Mouse (Mus musculus): ENCODE measurements around the gene Gnai2. TPM values are rescaled to one million over a fixed set of nuclear protein-coding genes. Genes with fewer than 3 reads are reported as not detected.

Gene Gnai2
- polyA plus RNA-seq, 1 experiment from 2014 or later: 367 TPM

DNA sequence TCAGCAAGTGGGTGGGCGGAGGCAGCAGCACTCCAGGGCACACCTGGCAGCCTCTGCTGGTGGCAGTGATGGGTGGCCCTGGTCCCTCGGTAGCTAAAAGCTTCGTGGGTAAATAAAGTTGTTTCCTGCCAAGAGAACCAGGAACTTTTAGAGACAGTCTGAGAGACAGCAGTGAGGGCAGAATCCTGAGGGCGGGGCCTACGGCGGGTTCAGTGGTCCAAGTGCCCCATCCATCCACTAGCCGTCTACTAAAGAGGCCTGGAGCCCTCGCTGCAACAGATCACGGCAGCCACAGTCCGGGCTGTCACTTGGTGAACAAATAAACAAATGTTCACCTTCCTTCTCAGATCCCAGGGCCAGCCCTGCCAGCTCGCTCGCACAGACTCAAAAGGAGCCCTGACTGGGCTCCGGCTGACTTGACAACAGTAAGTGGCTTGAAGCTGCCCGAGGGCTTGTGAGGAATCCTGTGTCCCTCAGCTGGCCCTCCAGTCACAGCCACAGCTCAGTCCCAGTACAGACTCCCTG, 5.2 kb downstream of the Gnai2 start:
- Histone ChIP-seq H3K4me2 (peak overlapping the region; percentile 94), H3K4me3 (0 out of 2 replicates have a peak overlapping the region, but pooled peaks have one; percentile 2), H3K9ac (peak overlapping the region; percentile 32), H3K9me3 (replicated peaks) (no peaks in the 10 kb centered on the region), H3K27ac (peak overlapping the region; percentile 89), H3K4me1 (replicated peaks) (peaks cover 83% of the 10 kb centered on the region), H3K36me3 (peaks cover 6% of the 10 kb centered on the region; the same call in 1 of the 2 replicates), H3K27me3 (no peaks in the 10 kb centered on the region)
- ATAC-seq (replicated peaks; ENCODE audit: insufficient number of reproducible peaks, insufficient read depth, low FRiP score, low read depth): no peak
- WGBS: 28% methylated on average over 14 of the region's 14 CpGs

DNA sequence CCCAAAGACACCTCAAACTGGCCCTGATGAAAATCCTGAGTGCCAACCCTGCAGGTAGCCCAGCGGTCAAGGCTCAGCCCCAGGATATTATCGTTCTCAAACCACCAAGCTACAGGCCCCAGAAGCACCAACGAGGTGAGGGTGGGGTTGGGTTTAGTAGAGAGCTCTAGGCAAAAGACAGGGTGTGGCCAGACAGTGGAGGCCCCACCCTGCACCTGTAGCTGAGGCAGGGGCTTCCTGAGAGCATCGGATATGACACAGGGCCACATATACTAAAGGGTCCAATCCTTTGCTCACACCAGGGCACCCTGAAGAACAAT, 5.8 kb downstream of the Gnai2 start:
- Histone ChIP-seq H3K9ac (0 out of 2 replicates have a peak overlapping the region, but pooled peaks have one; percentile 13), H3K4me1 (replicated peaks) (peaks cover 89% of the 10 kb centered on the region), H3K4me3 (peak overlapping the region; percentile 9; the same call in 1 of the 2 replicates), H3K4me2 (peak overlapping the region; percentile 94), H3K9me3 (replicated peaks) (no peaks in the 10 kb centered on the region), H3K36me3 (peaks cover 6% of the 10 kb centered on the region; the same call in 1 of the 2 replicates), H3K27ac (peak overlapping the region; percentile 89), H3K27me3 (no peaks in the 10 kb centered on the region)
- 40% methylated on average over 4 of the region's 4 CpGs for WGBS
- ATAC-seq (replicated peaks; ENCODE audit: insufficient number of reproducible peaks, insufficient read depth, low FRiP score, low read depth): no peak

DNA sequence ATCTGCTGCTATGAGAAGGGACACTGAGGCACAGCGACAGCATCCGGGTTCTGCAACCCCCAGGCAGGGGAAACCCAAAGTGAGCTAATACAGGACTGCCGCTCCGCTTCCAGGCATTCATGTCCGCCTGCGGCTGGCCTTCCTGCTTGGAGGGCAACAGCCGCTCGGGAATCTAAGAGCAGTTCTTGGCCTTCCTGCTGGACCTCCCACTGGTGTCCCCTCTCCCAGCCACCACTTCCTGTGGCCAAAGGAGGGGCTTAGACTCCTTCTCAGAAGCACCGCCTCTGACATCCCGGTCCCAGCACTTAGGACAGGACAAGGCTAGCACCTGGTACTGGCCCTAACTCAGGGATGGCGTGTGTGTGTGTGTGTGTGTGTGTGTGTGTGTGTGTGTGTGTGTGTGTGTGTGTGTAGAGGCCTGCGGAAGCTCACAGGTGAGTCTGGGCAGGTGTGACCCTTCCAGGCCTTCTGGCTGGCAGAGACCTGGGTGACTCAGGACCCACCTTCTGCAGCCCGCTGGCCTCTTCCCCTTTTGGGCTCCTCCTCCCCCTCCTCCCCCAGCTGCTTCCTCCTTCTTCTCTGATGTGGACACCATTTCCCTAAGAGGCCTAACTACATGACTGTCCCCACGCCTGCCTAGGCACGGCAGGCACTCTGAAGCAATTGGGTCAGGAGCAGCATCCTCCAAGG, 6.3 kb downstream of the Gnai2 start:
- Histone ChIP-seq H3K9ac (peak overlapping the region; percentile 18; the same call in 1 of the 2 replicates), H3K4me1 (replicated peaks) (peaks cover 94% of the 10 kb centered on the region), H3K4me2 (peak overlapping the region; percentile 94), H3K36me3 (peaks cover 6% of the 10 kb centered on the region; the same call in 1 of the 2 replicates), H3K4me3 (peak overlapping the region; percentile 12), H3K27ac (peak overlapping the region; percentile 89), H3K9me3 (replicated peaks) (no peaks in the 10 kb centered on the region), H3K27me3 (no peaks in the 10 kb centered on the region)
- ATAC-seq (replicated peaks; ENCODE audit: insufficient number of reproducible peaks, insufficient read depth, low FRiP score, low read depth): peak; percentile 32; the same call in 1 of the 2 replicates
- 48% methylated on average over 15 of the region's 15 CpGs for WGBS

DNA sequence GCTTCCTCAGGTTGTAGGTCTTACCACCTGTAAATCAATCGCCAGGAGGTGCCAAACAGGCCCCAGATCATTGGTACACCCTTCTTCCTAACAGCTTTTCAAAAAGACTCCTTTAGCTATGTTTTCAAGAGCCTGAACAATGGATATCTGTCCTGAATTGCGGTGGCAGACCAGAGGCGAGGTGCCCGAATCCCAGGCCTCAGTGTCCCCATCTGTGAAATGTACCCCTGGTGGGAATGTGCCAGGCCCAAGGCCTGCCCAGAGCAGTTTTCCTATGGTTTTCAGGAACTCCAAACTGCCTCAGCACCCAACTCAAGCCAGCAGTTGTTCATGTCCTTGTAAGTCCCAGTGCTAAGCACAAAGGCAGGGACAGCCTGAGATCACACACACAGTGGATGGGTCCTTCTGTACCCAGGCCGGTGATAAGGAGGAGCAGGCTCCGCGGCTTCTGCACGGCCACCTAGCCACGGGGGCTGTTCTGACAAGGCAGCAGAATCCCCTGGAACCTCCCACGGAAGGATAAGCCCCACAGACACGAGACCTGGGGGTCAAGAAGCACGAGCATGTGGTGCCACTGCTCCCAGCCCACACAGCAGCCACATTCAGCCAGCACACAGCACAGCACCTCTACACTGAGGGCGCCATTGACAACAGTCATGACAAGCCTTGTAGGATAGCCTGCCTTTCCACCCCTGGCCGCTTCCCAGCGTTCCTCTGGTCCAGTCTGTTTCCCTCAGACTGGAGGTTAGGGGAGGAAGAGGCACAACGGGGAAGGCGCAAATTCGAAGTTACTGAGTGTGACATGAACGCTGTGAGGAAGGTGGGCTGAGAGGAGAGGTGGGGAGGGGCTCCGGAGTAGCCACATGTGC, 7.5 kb downstream of the Gnai2 start:
- peak overlapping the region; percentile 44 for H3K9ac ChIP-seq
- 32% methylated on average over 20 of the region's 20 CpGs for WGBS
- H3K27ac ChIP-seq: peak overlapping the region; percentile 89
- H3K4me2 ChIP-seq: peak overlapping the region; percentile 94
- peaks cover 94% of the 10 kb centered on the region for H3K4me1 ChIP-seq (replicated peaks)
- H3K4me3 ChIP-seq: no peak overlapping the region; the same call in 1 of the 2 replicates
- H3K9me3 ChIP-seq (replicated peaks): no peaks in the 10 kb centered on the region
- ATAC-seq (replicated peaks; ENCODE audit: insufficient number of reproducible peaks, insufficient read depth, low FRiP score, low read depth): no peak
- H3K36me3 ChIP-seq: peaks cover 13% of the 10 kb centered on the region; the same call in 1 of the 2 replicates
- no peaks in the 10 kb centered on the region for H3K27me3 ChIP-seq

DNA sequence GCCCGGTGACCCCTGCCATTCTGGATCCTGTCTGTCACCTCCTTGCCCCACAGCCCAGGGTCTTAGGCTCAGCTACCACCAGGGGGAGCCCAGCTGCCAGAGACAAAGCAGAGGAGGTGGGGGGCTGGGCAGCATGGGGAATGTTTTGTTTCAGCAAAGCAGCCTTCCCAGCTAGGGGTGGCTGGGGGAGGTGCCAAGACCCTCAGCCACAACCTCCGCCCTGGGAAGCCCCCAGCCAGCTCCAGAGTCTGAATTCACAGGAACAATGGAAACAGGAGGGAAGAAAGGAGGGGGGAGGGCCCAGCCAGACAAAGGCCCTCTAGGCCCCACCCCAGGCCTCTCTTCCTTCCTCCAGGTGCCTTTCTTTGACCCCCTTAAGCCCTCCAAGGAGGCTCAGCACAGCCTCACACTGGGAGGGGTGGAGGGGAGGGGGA, 8.3 kb downstream of the Gnai2 start:
- H3K27ac ChIP-seq: peak overlapping the region; percentile 89
- H3K4me3 ChIP-seq: peak overlapping the region; percentile 13
- H3K4me1 ChIP-seq (replicated peaks): peaks cover 90% of the 10 kb centered on the region
- ATAC-seq (replicated peaks; ENCODE audit: insufficient number of reproducible peaks, insufficient read depth, low FRiP score, low read depth): peak; percentile 59
- 6% methylated on average over 2 of the region's 2 CpGs for WGBS
- no peaks in the 10 kb centered on the region for H3K9me3 ChIP-seq (replicated peaks)
- peak overlapping the region; percentile 94 for H3K4me2 ChIP-seq
- H3K9ac ChIP-seq: peak overlapping the region; percentile 44
- H3K27me3 ChIP-seq: no peaks in the 10 kb centered on the region
- H3K36me3 ChIP-seq: peaks cover 19% of the 10 kb centered on the region

DNA sequence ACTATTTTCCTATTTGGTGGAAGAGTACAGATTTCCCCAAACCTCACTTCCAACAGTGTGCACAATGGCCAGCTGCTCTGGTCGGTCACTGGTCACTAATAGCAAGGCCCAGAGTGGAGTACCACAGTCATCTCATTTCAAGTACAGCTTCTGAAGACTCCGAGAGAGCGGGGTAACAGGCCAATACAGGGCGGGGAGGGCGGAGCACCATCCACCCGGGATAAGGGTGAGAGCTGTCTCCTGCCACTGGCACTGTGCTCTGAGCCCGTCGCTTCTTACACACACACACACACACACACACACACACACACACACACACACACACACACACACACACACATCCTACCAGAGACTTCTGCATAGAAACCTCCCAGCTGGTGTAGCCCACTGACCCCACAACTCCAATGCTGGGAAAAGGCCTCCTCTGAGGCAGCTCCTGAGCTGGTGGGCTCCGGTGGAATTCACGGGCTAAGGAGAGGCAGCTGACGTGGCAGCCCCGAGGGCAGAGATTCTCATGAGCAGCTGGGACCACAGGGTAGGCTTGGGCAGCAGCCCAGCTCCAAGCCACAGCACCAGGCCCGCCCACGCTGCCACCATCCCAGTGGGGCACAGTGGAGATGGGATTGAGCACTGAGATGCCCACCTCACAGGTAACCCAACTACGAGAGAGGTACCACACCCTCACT, 8.9 kb downstream of the Gnai2 start:
- Histone ChIP-seq H3K4me3 (peak overlapping the region; percentile 13), H3K36me3 (peaks cover 20% of the 10 kb centered on the region), H3K27me3 (no peaks in the 10 kb centered on the region), H3K27ac (peak overlapping the region; percentile 89), H3K4me1 (replicated peaks) (peaks cover 90% of the 10 kb centered on the region), H3K9ac (peak overlapping the region; percentile 44), H3K9me3 (replicated peaks) (no peaks in the 10 kb centered on the region), H3K4me2 (peak overlapping the region; percentile 94)
- ATAC-seq (replicated peaks; ENCODE audit: insufficient number of reproducible peaks, insufficient read depth, low FRiP score, low read depth): no peak; the same call in 1 of the 2 replicates
- WGBS: 47% methylated on average over 15 of the region's 15 CpGs

DNA sequence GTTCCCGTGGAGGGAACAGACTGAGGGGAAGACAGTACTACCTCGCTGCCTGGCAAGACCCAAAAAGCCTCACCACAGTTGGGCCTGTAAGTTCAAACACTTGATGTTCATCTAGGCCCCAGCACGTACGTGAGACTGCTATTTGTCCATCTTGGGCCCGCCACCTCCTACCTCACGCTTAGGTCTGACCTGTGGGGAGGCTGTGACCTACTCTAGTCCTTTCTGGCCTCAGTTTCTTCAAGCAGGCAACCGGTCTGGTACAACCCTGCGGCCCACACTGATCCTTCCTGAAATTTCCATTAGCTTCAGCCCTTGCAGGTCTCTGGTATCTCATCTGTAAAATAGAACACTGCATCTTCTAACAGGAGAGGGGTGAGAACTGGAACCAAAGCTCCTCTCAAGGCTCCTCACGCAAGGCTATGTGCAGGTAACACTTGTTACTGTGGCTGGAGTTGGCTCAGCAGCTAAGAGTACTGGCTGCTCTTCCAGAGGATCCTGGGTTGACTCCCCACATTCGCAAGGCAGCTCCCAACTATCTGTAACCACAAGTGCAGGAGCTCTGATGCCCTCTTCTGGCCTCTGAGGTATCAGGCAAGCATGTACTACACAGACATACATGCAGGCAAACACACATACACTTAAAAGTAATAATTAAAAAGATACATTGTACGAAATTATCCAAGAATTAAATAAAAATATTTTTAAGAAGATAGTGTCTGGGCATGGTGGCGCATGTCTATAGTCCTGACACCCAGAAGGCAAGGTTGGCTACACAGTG, 9.6 kb downstream of the Gnai2 start:
- peak overlapping the region; percentile 89 for H3K27ac ChIP-seq
- no peak for ATAC-seq (replicated peaks; ENCODE audit: insufficient number of reproducible peaks, insufficient read depth, low FRiP score, low read depth)
- peaks cover 20% of the 10 kb centered on the region for H3K36me3 ChIP-seq
- H3K27me3 ChIP-seq: no peaks in the 10 kb centered on the region
- no peaks in the 10 kb centered on the region for H3K9me3 ChIP-seq (replicated peaks)
- peak overlapping the region; percentile 25; the same call in 1 of the 2 replicates for H3K9ac ChIP-seq
- peaks cover 89% of the 10 kb centered on the region for H3K4me1 ChIP-seq (replicated peaks)
- no peak overlapping the region for H3K4me3 ChIP-seq
- 88% methylated on average over 12 of the region's 12 CpGs for WGBS
- peak overlapping the region; percentile 94; the same call in 1 of the 2 replicates for H3K4me2 ChIP-seq

DNA sequence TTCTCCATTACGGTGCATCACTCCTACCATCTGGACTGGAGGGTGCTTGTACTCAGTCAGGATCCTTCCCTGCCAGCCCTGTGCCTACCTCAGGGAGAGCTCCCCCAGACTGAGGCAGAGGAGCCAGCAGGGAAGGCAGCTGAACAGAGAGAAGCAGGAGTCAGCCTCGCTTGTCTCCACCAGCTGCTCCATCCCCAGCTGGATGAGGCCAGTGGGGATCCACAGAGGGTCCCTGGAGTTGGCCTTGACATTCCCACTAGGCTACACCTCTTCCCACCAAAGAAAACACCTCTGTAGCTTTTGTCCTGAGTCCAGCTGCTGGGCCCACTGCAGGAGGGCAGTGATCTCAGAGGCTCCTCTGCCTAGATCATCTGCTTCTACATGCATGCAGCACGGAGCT, 10.2 kb downstream of the Gnai2 start:
- no peaks in the 10 kb centered on the region for H3K9me3 ChIP-seq (replicated peaks)
- peaks cover 26% of the 10 kb centered on the region for H3K36me3 ChIP-seq
- 85% methylated on average over 3 of the region's 3 CpGs for WGBS
- no peaks in the 10 kb centered on the region for H3K27me3 ChIP-seq
- H3K27ac ChIP-seq: peak overlapping the region; percentile 89
- H3K4me3 ChIP-seq: no peak overlapping the region
- peak overlapping the region; percentile 12; the same call in 1 of the 2 replicates for H3K4me2 ChIP-seq
- ATAC-seq (replicated peaks; ENCODE audit: insufficient number of reproducible peaks, insufficient read depth, low FRiP score, low read depth): no peak
- peaks cover 89% of the 10 kb centered on the region for H3K4me1 ChIP-seq (replicated peaks)
- H3K9ac ChIP-seq: peak overlapping the region; percentile 25

DNA sequence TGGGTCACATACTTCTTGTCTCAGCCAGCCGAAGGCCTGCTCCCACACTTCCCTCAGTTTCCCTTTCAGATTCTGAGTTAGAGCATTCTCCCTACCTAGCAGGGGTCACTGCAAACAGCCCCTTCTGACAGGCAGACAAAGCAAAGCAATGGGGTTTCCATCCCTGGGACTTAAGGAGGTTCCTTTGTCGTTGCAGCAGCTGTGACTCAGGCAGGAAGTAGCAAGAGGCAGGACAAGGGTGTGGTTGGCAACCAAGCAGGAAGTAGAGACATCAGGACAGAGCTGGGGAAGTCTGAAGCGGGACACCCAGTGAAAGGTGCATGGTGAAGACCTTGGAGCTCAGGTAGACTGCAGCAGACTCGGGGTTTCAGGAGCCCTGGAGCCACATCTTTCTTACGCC, 10.6 kb downstream of the Gnai2 start:
- peaks cover 28% of the 10 kb centered on the region for H3K36me3 ChIP-seq
- 0 out of 2 replicates have a peak overlapping the region, but pooled peaks have one; percentile 27 for H3K9ac ChIP-seq
- peaks cover 89% of the 10 kb centered on the region for H3K4me1 ChIP-seq (replicated peaks)
- H3K4me2 ChIP-seq: peak overlapping the region; percentile 12; the same call in 1 of the 2 replicates
- H3K27ac ChIP-seq: peak overlapping the region; percentile 89
- H3K9me3 ChIP-seq (replicated peaks): no peaks in the 10 kb centered on the region
- ATAC-seq (replicated peaks; ENCODE audit: insufficient number of reproducible peaks, insufficient read depth, low FRiP score, low read depth): no peak
- H3K4me3 ChIP-seq: no peak overlapping the region
- WGBS: 63% methylated on average over 5 of the region's 5 CpGs
- H3K27me3 ChIP-seq: no peaks in the 10 kb centered on the region

DNA sequence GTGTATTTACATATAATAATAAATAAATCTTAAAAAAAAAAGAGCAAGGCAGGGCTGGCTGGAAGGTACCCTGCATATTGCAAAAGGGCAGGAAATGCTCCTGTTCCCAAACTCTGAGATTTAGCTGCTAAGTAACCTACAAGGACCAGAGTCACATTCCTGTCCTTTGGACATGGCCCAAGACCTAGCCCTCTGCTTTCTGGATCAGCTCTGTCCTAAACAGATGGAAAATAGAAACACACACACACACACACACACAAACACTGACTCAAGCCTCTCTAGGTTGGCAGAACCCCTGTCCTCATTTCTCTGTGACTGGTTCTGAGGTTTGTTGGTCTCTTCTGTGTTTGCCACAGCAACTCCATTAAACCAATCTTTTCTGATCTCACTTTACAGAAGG, 14.2 kb downstream of the Gnai2 start:
- H3K9me3 ChIP-seq (replicated peaks): no peaks in the 10 kb centered on the region
- H3K4me3 ChIP-seq: no peak overlapping the region
- no peak overlapping the region for H3K9ac ChIP-seq
- no peaks in the 10 kb centered on the region for H3K27me3 ChIP-seq
- H3K4me2 ChIP-seq: no peak overlapping the region
- H3K27ac ChIP-seq: peak overlapping the region; percentile 97
- no peak for ATAC-seq (replicated peaks; ENCODE audit: insufficient number of reproducible peaks, insufficient read depth, low FRiP score, low read depth)
- H3K4me1 ChIP-seq (replicated peaks): peaks cover 73% of the 10 kb centered on the region
- peaks cover 49% of the 10 kb centered on the region for H3K36me3 ChIP-seq
